Mouse (Mus musculus): Measurements from ENCODE around the gene Dnah8. TPM values are rescaled to one million over a fixed set of nuclear protein-coding genes. Genes with fewer than 3 reads are reported as not detected.

Gene Dnah8
- polyA plus RNA-seq, 1 experiment from 2014 or later, result 1.0 TPM

DNA sequence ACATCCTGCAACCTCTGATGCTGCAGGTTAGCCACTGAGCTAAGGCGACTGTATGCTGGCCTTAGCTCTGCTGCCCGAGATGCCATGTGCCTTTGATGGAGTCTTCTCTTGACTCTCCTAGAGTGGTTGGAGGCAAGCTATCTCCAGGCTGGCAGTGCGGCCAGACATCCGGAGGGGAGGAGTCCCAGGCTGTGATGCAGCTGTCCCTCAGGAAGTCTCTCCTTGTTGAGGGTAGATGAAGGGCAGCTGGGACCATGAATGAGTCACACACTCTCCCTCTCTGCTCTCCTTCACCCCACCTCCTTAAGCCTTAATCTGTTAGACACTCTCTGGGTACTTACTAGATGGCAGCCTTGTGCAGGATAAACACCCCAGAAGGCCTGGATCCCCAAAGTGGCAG lies 283.4 kb downstream of the Dnah8 start:
- WGBS, result 65% methylated on average over 4 of the region's 4 CpGs
- Histone ChIP-seq H3K4me1 (no peaks in the 10 kb centered on the region), H3K9me3 (no peaks in the 10 kb centered on the region), H3K4me3 (replicated peaks) (no peak overlapping the region), H3K9ac (no peak overlapping the region), H3K36me3 (no peaks in the 10 kb centered on the region), H3K27me3 (replicated peaks) (peaks cover 6% of the 10 kb centered on the region; the same call in 1 of the 2 replicates), H3K4me2 (no peak overlapping the region), H3K27ac (no peak overlapping the region)
- ATAC-seq (ENCODE audit: insufficient read depth, low FRiP score, low read depth), result no peak

GRCm38 (mm10) chr17:30910866-30911731 lies 286.9 kb downstream of the Dnah8 start:
- Histone ChIP-seq H3K9me3 (no peaks in the 10 kb centered on the region), H3K27me3 (replicated peaks) (no peaks in the 10 kb centered on the region), H3K36me3 (no peaks in the 10 kb centered on the region), H3K4me2 (no peak overlapping the region), H3K9ac (no peak overlapping the region), H3K27ac (no peak overlapping the region), H3K4me1 (no peaks in the 10 kb centered on the region), H3K4me3 (replicated peaks) (no peak overlapping the region)
- 60% methylated on average over 27 of the region's 27 CpGs for WGBS
- no peak for ATAC-seq (ENCODE audit: insufficient read depth, low FRiP score, low read depth)

GRCm38 (mm10) chr17:30911732-30912088 lies 287.6 kb downstream of the Dnah8 start:
- Histone ChIP-seq H3K9me3 (no peaks in the 10 kb centered on the region), H3K36me3 (no peaks in the 10 kb centered on the region), H3K27me3 (replicated peaks) (no peaks in the 10 kb centered on the region), H3K27ac (no peak overlapping the region), H3K4me1 (no peaks in the 10 kb centered on the region), H3K4me2 (no peak overlapping the region), H3K9ac (no peak overlapping the region), H3K4me3 (replicated peaks) (no peak overlapping the region)
- no peak for ATAC-seq (ENCODE audit: insufficient read depth, low FRiP score, low read depth)
- WGBS, result 36% methylated on average over 8 of the region's 8 CpGs

GRCm38 (mm10) chr17:30912536-30912935 lies 288.4 kb downstream of the Dnah8 start:
- Histone ChIP-seq H3K4me2 (no peak overlapping the region), H3K36me3 (no peaks in the 10 kb centered on the region), H3K9me3 (no peaks in the 10 kb centered on the region), H3K4me3 (replicated peaks) (no peak overlapping the region), H3K27me3 (replicated peaks) (no peaks in the 10 kb centered on the region), H3K4me1 (no peaks in the 10 kb centered on the region), H3K27ac (no peak overlapping the region), H3K9ac (no peak overlapping the region)
- ATAC-seq (ENCODE audit: insufficient read depth, low FRiP score, low read depth), result no peak
- 66% methylated on average over 5 of the region's 5 CpGs for WGBS

- Histone ChIP-seq H3K9me3 (no peaks in the 10 kb centered on the region), H3K4me2 (no peak overlapping the region), H3K4me1 (no peaks in the 10 kb centered on the region), H3K27me3 (replicated peaks) (no peaks in the 10 kb centered on the region), H3K27ac (no peak overlapping the region), H3K9ac (no peak overlapping the region), H3K4me3 (replicated peaks) (no peak overlapping the region), H3K36me3 (no peaks in the 10 kb centered on the region)
- no peak for ATAC-seq (ENCODE audit: insufficient read depth, low FRiP score, low read depth)
Observed at GRCm38 (mm10) chr17:30914264-30914663, 290.1 kb downstream of the Dnah8 start.

DNA sequence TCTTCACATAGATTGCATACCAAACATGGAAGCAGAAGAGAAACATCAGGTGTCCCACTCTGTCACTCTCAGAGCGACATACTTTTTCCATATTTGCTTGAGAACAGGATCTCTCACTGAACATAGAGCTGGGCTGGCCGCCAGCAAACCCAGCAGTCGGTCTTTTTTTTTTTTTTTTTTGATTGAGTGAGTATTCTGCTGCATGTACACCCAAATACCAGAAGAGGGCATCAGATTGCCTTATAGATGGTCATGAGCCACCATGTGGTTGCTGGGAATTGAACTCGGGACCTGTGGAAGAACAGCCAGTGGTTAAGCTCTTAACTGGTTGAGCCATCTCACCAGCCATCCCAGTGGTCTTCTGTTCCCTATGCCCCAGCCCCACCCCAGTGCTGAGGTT lies 299.4 kb downstream of the Dnah8 start:
- 58% methylated on average over 4 of the region's 4 CpGs for WGBS
- H3K27me3 ChIP-seq (replicated peaks), result no peaks in the 10 kb centered on the region
- H3K27ac ChIP-seq, result no peak overlapping the region
- H3K36me3 ChIP-seq, result no peaks in the 10 kb centered on the region
- no peaks in the 10 kb centered on the region for H3K4me1 ChIP-seq
- no peak for ATAC-seq (ENCODE audit: insufficient read depth, low FRiP score, low read depth)
- H3K4me2 ChIP-seq, result no peak overlapping the region
- no peak overlapping the region for H3K9ac ChIP-seq
- H3K9me3 ChIP-seq, result no peaks in the 10 kb centered on the region
- no peak overlapping the region for H3K4me3 ChIP-seq (replicated peaks)

Other genes starting within 250 kb of the Dnah8 start
- gene Btbd9, start 47.9 kb upstream of the Dnah8 start, polyA plus RNA-seq (2015; fragmentation: Nextera tagmentation; extraction: Ambion mirVana), result 56.0 TPM in 2 replicates
- 216 and 221 TPM in 2 replicates for gene Glo1, start 2.5 kb downstream of the Dnah8 start, polyA plus RNA-seq (2015; fragmentation: Nextera tagmentation; extraction: Ambion mirVana)